Mouse (Mus musculus) spleen, postnatal 14 days (tissue): Measurements from ENCODE around the gene Srebf1.

Source experiments
- DNase-seq, 2 experiments: peaks; one replicate each; pipeline ENCODE4 v3.0.0; 2021 to 2022; ENCODE audit warnings: low spot score in 2 of 2

Gene Srebf1

DNA sequence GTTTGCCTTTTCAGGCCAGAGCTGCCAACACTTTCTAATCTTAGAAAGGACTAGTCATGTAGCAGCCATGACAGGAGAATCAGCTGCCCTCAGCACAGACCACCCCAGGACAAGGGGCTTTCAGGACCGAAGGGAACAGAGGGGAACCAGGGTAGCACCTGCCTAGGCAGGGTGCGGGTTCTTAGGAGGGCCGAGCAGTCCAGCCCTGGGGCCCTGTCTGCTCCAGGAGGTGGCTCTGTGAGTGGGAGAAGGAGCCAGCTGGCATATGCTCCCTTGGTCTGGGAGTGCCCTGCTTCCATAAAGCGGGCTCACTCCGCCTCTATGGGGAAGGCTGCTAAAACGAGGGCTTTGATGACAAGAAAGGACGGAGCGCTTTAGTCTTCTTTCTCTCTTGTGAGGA is 10.9 kb upstream of the Srebf1 start:
- no peak for DNase-seq

DNA sequence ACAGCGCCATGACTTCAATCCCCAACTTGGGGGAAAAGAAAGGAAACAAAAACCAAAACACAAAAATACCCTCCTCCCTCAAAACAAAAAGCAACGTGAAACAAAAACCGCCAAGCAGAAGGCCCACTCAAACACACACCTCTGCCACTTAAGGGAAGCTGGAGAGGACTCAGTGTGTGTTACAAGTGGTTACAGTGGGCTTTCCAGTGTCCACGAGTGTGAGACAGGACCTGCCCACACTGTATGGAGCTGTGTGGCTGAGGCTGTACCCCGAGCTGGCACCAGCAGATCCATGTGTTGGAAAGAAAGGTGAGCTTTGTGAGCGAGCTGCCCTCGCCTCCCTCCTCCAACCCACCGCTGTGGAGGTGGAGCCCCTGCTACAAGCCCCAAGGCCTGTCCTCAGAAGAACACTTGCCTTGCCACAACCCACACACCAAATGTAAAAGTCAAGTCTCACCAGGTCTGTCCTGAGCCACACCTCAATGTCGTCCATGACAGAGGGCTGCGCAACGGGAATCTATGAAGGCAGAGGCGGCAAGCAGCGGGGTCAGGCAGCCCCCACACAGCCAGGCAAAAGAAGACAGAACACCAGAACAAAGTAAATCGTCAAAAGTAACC is 10.2 kb upstream of the Srebf1 start:
- DNase-seq: no peak

DNA sequence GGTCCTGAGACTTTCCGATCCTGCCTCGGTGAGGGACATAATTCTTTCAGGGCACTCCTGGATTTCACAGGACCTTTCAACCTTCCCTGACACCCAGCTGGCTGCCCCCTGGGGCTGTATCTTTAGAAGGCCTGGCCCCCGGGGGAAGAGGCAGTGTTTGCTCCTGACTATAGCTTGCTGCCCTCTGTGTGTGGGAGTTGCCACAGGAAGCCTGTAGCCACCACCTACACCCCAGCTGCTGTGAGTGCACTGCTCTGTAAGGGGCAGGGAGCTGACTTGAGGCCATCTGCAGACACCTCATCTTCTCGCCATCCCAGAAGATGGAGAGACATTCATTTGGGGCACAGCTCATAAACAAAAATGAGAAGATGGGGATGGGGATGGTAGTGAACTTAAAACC is 9.6 kb upstream of the Srebf1 start:
- DNase-seq: no peak

DNA sequence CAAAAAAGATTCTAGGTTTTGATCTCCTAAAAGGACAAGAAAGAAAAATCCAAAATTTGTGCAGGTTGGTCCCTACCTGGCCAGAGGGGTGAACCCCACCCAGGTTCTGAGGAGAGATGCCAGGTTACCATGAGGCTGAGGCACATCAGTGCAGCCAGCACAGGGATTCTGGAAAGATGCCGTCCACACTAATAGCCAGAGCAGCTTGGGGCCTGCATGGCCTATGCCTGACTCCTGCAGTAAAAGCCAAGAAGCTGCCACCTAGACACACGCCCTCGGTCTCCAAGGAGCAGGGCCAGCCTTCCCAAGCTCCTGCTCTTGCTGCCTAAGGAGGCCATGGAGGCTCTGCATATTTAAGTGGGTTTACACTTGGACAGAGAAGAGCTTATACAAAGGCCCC is 8.9 kb upstream of the Srebf1 start:
- no peak for DNase-seq

DNA sequence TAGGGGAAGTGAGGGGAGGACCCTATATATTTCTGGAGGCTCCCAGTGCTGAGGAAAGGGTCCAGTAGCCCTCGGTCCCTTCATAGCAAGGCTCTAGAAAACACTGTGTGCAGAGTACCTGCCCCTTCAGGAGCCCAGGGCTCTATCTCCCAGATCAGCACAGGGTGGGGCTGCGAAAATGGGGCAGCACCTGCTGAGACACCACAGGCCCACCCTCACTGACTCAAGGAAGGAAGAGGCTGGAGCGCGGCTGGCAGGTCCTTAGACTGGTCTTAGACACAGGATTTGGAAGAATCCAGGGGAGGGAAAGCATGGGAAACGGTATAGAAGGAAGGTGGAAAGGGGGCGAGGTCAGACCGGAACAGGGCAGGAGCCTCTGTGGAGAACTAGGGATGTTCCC is 8.1 kb upstream of the Srebf1 start:
- DNase-seq: no peak

DNA sequence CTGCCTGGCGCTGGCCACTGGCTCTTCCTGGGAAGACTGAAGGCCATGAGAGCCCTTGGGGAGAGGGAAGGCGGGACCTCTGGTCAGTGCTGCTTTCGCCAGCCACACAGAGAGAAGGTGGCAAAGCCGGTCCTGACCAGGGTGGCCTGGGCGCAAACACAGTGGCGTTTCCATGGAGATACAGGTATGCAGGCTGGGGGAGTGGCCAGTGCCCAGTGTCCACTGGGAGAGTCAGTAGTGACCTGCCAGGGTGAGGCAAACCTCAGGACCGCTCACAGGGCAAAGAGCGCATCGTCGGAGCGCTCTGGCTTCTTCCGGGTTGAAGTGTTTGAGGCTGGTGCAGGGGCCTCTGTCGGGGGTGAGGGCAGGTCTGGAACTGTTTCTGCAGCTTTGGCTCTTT is 7.4 kb upstream of the Srebf1 start:
- DNase-seq: no peak

DNA sequence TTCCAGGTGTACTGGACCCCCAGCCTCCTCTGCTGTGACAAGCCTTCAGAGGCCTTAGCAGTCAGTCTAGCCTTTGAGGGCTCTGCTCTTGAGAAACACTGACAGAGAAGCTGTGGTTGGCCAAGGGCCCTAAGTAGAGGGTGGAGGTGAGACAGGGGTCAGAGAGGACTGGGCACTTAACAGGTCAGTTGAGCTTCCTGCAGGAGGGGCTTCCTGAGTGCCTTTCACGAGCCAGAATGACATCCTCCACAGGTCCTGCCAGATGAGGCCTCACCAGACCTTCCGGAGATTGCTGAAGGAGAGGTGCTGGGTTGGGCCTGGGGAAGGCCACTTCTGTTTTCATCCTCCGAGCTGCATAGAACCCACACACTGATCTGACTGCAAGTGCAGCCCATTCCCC is 6.1 kb upstream of the Srebf1 start:
- DNase-seq: no peak

DNA sequence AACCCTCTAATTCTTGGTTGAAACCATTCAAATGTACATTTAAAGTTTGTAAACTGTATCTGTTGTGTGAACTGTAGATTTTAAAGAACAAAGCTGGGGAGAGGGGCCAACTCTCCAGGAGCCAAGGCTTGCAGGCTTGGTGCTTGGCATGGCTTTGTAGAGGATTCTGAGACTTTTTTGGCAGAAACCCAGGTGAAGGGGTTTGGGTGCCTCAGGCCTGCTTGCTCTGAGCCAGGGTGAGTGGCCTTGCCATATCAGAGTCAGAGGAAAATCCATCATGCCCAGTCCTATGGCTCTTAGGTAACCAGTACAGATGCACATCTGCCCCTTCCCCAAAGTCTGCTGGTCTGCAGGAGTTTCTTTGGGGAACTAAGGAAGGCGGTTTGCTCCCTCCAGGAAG is 3.5 kb upstream of the Srebf1 start:
- DNase-seq: no peak

DNA sequence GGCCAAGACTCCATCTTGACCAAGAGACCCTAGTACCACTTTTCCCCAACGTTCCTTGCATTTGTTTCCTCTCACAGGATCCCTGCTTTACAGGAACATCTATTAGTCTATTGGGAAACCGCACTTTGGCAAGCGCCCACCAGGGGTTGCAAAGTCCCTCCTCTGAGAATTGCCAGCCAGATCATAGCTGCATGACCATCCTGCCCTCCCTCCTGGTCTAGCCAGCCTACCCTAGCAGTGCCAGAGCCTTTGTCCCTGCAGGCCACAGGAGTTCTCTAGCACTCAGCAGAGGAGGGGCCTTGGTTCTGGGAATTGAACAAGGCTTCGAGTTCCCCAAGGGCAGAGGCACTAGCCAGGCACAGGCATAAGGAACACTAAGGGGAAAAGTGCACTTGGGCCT is 2.3 kb upstream of the Srebf1 start:
- DNase-seq: no peak

DNA sequence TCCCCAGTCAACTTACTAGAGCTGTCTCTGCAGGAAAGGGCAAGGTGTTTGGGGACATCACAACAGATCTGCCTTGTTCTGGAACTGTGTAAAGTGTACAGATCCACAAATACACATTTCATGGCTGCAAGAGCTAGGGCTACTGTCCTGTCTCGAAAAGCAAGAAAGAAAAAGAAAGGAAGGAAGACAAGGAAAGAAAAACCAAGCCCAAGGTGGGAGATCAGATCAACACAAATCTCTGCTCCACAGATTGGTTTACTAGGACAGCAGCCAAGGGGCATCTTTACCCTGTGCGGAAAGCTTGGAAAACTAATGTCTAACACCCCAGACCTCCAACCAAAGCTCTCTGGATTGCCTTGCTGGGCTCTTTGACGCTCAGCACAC is 304 bp downstream of the Srebf1 start:
- no peak for DNase-seq

DNA sequence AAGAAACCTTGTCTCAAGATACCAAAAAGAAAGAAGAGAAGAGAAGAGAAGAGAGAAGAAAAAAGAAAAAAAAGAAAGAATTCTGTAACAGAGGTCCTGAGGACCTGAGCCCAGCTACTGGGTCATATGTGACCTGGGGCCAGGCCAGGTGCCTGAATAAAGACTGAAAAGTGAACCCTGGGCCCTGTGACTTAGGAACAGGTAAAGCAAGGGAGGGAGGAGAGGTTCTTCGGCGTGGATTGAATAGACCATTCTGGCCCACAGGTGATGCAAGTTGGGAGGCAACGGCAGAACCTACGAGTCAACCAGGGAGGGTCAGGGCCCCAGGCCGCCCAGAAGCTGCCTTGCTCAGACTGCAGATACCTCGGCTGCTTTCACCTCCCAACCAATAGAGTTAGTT is 956 bp downstream of the Srebf1 start:
- DNase-seq: no peak

DNA sequence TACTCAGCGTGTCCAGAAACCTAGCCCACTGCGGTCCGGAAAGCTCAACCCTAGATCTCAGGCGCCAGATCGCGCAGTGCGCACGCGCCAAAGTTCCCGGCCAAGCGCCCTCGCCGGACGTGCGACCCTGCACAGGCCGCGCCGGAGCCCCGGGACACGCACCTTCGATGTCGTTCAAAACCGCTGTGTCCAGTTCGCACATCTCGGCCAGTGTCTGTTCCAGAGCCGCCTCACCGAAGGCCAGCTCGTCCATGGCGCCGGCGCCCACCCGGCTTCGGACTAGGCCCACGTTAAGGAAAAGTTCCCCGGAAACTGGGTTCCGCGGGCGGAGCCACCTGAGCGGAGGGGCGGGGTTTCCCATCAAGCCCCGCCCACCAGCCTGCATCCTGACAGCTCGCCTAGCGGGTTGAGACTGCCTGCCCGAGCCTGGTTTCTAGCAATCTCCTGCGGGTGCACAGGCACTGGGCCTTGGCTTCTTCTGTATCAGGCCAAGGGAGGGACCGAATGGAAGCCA is 2.0 kb downstream of the Srebf1 start:
- peak; percentile 83 to 88 for DNase-seq

DNA sequence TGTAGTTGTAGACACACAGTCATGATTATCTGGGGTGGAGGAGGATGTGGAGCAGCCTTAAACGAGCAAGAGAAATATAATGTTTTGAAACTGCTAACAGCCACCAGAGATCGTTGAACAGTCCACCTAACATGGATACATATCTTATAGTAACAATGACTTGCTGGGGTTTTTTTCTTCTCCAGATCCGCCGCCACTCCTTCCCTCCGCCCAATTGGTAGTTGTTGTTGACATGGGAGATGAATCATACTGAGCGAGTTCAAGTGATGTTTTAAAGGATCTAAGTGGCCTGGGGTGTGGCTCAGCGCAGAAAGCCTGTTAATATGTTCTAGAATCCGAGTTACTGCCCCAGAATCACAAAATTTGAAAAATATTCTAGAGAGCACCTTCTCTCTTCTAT is 2.8 kb downstream of the Srebf1 start:
- no peak for DNase-seq

DNA sequence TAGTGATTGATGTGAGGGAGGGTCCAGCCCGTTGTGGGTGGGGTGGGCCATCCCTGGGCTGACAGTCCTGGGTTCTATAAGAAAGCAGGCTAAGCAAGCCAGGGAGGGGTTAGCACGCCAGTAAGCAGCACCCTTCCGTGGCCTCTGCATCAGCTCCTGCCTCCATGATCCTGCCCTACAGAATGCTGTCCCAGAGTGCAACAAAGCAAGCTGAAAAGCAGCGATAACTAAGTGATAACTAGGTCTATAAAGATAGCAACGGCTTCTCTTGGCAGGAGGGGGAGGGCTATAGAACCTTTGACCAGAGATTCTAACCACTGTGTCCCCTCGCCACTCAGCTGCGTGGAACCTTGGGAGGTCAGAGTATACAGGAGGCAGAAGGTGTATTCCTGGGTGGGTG is 4.9 kb downstream of the Srebf1 start:
- DNase-seq: no peak

DNA sequence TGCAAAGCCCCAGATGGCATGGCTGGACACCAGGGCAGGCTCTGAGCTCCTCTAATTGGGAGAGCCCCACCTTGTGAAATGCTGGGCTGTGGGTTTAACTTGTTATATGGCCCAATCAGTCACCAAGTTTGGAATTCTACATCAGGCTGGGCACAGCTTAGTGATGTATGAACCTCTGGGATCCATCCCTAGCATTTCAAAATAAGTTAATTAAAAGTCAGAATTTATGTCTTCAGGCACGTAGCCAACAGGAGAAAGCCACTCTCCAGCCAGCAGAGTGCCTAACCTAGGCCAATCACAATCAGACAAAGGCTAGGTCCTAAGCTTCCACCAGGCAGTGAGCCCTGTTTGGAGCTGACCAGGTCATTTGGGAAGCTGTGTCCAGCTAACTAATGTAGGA is 5.7 kb downstream of the Srebf1 start:
- no peak for DNase-seq

DNA sequence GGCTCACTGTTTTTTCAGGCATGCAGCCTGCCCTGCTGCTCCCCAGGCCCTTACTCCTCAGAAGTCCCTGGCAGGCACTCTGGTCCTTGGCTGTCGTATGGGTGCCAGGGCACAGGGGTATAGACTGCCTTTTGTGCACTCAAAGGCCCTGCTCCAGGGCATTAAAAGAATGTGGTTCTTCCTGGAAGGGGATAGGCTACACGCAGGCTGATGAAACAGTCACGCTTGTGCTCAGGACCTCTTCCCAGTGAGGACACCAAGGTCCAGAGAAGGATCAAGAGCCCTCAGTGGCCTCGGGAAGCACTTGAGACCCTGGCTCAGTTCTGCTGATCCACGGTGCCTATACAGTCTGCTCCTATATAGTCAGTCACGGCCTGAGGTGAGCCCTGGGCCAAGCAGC is 9.1 kb downstream of the Srebf1 start:
- no peak for DNase-seq

DNA sequence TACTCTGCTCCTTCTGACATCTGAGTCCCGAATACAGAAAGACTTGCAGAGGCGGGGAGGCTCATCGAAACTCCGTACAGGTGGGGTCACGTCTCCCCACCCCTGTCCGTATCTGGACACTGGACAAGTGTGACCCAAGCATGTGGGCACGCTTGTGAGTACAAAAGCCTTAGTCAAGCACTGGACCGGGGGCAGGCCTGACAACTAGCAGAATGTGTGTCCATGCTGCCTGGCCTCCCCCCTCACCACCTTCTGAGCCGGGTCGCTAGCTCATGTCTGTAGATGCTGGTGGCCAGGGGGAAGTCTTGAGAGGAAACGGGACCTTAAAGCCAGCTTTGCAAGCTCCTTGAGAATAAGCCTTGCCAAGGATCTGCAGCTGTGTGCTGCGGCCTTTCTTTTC is 10.6 kb downstream of the Srebf1 start:
- DNase-seq: no peak

DNA sequence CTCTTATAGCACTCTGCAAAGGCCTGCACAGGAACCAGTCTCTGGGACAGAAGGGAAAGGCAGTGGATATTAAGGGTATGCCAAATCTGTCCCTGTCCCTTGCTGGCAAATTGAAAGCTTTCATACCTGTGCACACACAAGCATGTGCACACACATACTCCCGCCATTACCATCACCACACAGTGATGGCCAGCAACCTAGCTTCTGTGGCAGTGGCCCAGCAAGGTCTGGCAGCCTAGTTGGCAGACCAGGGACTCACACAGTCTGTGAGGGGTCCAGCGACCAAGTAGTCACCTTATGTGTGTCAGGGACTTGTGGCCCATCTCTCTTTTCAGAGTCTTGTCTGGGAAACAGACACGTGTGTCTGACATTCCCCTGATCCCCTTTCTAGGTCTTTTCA is 11.2 kb downstream of the Srebf1 start:
- no peak for DNase-seq

DNA sequence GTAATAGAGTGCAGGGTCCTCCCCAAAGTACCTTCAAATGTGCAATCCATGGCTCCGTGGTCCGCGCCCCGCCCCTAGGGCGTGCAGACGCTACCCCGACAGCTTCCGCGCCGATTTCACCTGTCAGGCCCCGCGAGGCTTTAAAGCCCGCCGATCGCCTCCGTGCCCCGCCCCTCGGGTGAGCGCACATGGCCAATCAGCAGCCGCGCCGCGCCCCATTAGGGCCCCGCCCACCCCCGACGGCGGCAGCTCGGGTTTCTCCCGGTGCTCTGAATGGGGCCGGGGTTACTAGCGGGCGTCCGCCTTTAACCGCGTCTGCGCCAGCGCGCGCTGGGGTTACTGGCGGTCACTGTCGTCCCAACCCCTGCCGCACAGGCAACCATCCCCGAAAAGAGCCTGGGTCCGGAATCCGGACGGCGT is 12.1 kb downstream of the Srebf1 start:
- DNase-seq: peak; percentile 93 to 96

DNA sequence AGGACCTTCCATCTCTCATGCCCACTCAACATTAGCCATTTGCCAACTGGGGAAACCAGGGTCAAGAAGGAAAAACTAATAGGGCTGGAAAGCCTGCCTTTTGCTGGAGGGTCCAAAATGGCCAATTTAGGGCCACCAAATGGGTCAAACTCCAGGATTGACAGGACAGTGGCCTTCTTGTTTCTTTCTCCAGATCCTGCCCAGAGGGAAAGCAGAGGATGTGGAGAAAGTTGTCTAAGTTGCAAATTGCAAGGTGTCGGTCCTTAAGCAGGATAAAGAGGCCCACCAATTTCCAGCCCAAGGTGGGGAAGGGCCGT is 12.5 kb downstream of the Srebf1 start:
- DNase-seq: no peak

DNA sequence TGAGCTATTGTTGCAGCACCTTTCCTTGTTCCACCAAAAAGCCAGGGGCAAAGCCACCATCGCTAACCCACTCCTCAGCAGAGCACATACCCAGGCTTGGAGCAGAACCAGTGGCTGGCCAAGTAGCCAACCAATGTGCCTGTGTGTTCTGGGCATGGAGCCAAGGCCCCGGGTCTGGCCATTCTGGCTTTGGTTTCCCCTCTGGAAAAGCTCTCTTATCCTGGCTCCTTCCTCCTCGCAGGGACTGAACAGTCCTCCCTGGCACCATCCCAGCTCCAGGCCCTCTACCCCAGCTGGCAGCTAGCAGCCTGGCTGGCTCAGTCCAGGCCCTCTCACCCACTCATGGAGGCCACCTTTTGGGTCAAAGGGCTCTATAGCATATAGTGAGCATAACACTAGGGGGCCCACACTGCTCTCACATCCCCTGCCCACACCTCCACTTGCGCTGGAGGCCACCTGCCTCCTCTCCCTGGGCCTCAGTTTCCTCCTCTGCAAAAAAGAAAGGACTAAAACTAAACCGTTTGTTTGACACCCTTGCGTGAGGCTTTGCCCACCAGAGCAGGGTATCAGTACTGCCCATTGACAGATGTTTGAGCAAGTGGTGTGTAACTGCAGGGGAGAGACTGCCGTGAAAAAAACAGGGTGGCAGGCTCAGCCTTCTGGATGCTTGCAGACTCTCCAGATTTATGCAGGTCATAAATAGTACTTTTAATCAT is 13.0 kb downstream of the Srebf1 start:
- DNase-seq: no peak

DNA sequence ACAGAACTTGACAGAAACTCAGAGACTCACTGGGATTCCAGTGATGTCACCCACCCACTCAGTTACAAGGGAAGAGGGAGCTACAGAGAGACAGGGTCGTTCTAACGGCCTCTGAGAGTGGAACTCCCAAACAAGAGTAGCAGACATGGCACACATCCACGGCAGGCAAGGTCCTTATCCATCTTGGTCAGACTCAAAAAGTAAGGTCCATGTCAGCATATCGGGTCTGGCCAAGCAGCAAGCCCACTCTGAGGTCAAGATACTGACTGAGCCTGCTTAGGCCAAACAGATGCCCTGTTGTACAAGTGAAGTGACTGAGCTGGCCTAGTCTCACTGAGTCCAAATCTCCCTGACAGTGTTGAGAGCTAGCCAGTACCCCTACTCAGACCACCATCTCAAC is 13.7 kb downstream of the Srebf1 start:
- no peak for DNase-seq

DNA sequence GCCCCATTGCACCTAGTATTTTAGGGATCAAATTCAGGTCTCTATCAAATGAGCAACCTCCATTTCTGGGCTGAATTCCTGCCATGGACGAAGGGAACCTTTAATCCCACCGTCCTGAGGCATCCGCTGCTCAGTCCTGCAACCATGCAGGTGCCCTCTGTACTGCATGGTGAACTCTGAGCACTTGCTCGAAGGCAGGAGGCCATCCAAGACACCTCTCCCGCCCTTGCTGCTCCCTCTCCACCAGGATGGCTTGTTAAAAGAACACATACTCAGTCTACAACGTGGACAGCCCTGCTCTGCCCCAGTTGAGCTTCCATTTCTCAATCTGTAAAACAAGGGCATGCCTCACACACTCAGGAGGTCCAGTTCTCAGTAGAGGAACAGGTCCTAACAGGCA is 14.2 kb downstream of the Srebf1 start:
- DNase-seq: no peak

DNA sequence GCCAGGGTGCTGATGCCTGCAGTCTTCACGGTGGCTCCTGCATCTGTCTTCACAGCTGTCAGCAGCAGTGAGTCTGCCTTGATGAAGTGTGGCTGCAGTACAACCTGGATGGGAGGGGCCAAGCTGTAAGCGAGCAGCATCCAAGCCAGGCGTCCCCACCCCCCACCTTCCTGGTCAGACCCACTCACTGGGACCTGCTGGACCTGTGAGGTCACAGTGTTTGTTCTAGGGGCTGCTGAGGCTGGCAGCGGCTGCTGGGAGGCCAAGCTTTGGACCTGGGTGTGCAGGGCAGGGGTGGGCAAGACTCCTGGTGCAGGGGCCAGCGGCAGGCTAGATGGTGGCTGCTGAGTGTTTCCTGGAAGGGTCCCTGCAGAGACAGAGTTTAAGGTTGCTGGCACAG is 16.2 kb downstream of the Srebf1 start:
- no peak for DNase-seq
